Mouse (Mus musculus) small intestine, adult 2 months (tissue): ENCODE data around the gene Mapk8ip1. TPM values are rescaled to one million over a fixed set of nuclear protein-coding genes. Genes with fewer than 3 reads are reported as not detected.

Experiments
- H3K27ac ChIP-seq: fragments of 200-500 bp; 2 replicates; pipeline ENCODE4 v1.5.1; 2012; ENCODE audit warnings: low read depth, low read length, control low read depth, inconsistent platforms; ENCODE audit not compliant: insufficient read depth
- H3K27me3 ChIP-seq: fragments of 200-500 bp; 2 replicates; pipeline ENCODE4 v1.6.1; 2012; ENCODE audit warnings: mild to moderate bottlenecking, moderate library complexity, low read length, inconsistent platforms; ENCODE audit not compliant: control insufficient read depth, insufficient read depth
- H3K36me3 ChIP-seq: fragments of 200-500 bp; 2 replicates; pipeline ENCODE4 v1.6.1; 2012; ENCODE audit warnings: mild to moderate bottlenecking, low read length, control low read depth, inconsistent platforms; ENCODE audit not compliant: control insufficient read depth, insufficient read depth
- H3K4me1 ChIP-seq: fragments of 200-500 bp; 2 replicates; pipeline ENCODE4 v1.6.1; 2012; ENCODE audit warnings: low read length, inconsistent platforms, mixed read lengths; ENCODE audit not compliant: control insufficient read depth, insufficient read depth, insufficient read length
- H3K4me3 ChIP-seq: fragments of 200-500 bp; 2 replicates; pipeline ENCODE4 v1.5.1; 2012; ENCODE audit warnings: low read depth, mild to moderate bottlenecking, control low read depth, inconsistent platforms, low read length, moderate library complexity
- CTCF ChIP-seq: fragments of 200-500 bp; IDR thresholded peaks from 2 replicates; pipeline ENCODE4 v1.5.1; 2012; ENCODE audit warnings: low read depth, mild to moderate bottlenecking, control low read depth, inconsistent platforms, low read length, moderate library complexity, mixed read lengths; ENCODE audit not compliant: insufficient replicate concordance, insufficient read length; ENCODE audit errors: extremely low read depth
- POLR2A ChIP-seq: fragments of 200-500 bp; IDR thresholded peaks from 2 replicates; pipeline ENCODE4 v1.6.1; 2012; ENCODE audit warnings: low read depth, mild to moderate bottlenecking, control low read depth, inconsistent platforms, low read length, moderate library complexity
- WGBS: fragments of 180-500 bp; shearing (Covaris S2); methylation state at CpG from one replicate; pipeline ENCODE4 v1.1.7; 2018; 5-methylcytosine and 5-hydroxymethylcytosine counted together
- polyA plus RNA-seq: library from polyadenylated mRNA; depleted of rRNA; stranded (reverse); fragments of >200 nt; gene quantifications from 2 replicates; pipeline ENCODE4 v1.2.3, GENCODE M21; 2012

Gene Mapk8ip1
- polyA plus RNA-seq, 1 experiment, result 4.7 TPM

- Histone ChIP-seq H3K27me3 (peaks cover 12% of the 10 kb centered on the region), H3K4me1 (peaks cover 6% of the 10 kb centered on the region), H3K27ac (no peak overlapping the region), H3K36me3 (no peaks in the 10 kb centered on the region), H3K4me3 (no peak overlapping the region)
- WGBS, result 65% methylated on average over 1 of the region's 1 CpGs
- TF ChIP-seq CTCF (no peak), POLR2A (no peak)
Measured at GRCm38 (mm10) chr2:92397436-92397835, 3.6 kb downstream of the Mapk8ip1 start.

- no peak overlapping the region for H3K27ac ChIP-seq
- H3K27me3 ChIP-seq, result peaks cover 12% of the 10 kb centered on the region
- H3K4me1 ChIP-seq, result no peaks in the 10 kb centered on the region; the same call in 1 of the 2 replicates
- whole genome bisulfite sequencing, result 84% methylated on average over 3 of the region's 3 CpGs
- H3K4me3 ChIP-seq, result no peak overlapping the region
- no peaks in the 10 kb centered on the region for H3K36me3 ChIP-seq
- no peak for TF ChIP-seq CTCF
- no peak for TF ChIP-seq POLR2A
Measured at GRCm38 (mm10) chr2:92395535-92395934, 5.5 kb downstream of the Mapk8ip1 start.

- Histone ChIP-seq H3K27ac (no peak overlapping the region), H3K4me1 (no peaks in the 10 kb centered on the region; the same call in 1 of the 2 replicates), H3K27me3 (peaks cover 19% of the 10 kb centered on the region), H3K4me3 (peak overlapping the region; percentile 14), H3K36me3 (no peaks in the 10 kb centered on the region)
- 7% methylated on average over 26 of the region's 26 CpGs for WGBS
- TF ChIP-seq CTCF (no peak), POLR2A (no peak)
Measured at GRCm38 (mm10) chr2:92392318-92393264, 8.5 kb downstream of the Mapk8ip1 start.

- Histone ChIP-seq H3K27me3 (peaks cover 19% of the 10 kb centered on the region), H3K27ac (no peak overlapping the region), H3K4me1 (no peaks in the 10 kb centered on the region; the same call in 1 of the 2 replicates), H3K4me3 (peak overlapping the region; percentile 14), H3K36me3 (no peaks in the 10 kb centered on the region)
- 34% methylated on average over 11 of the region's 11 CpGs for WGBS
- no peak for TF ChIP-seq CTCF
- TF ChIP-seq POLR2A, result no peak
Measured at GRCm38 (mm10) chr2:92391703-92392317, 9.3 kb downstream of the Mapk8ip1 start.

- no peak overlapping the region for H3K27ac ChIP-seq
- H3K36me3 ChIP-seq, result no peaks in the 10 kb centered on the region
- WGBS, result 87% methylated on average over 8 of the region's 8 CpGs
- peaks cover 19% of the 10 kb centered on the region for H3K27me3 ChIP-seq
- no peaks in the 10 kb centered on the region; the same call in 1 of the 2 replicates for H3K4me1 ChIP-seq
- TF ChIP-seq CTCF (no peak), POLR2A (no peak)
- no peak overlapping the region for H3K4me3 ChIP-seq
Measured at GRCm38 (mm10) chr2:92391116-92391515, 9.9 kb downstream of the Mapk8ip1 start.

- WGBS, result 63% methylated on average over 6 of the region's 6 CpGs
- Histone ChIP-seq H3K4me3 (no peak overlapping the region), H3K36me3 (no peaks in the 10 kb centered on the region), H3K4me1 (no peaks in the 10 kb centered on the region; the same call in 1 of the 2 replicates), H3K27ac (no peak overlapping the region), H3K27me3 (peaks cover 19% of the 10 kb centered on the region)
- TF ChIP-seq POLR2A (no peak), CTCF (no peak)
Measured at GRCm38 (mm10) chr2:92390206-92390930, 10.7 kb downstream of the Mapk8ip1 start.
